Mouse (Mus musculus) gonadal fat pad, adult 2 months (tissue): ENCODE measurements around the gene Sdk2. TPM values are rescaled to one million over a fixed set of nuclear protein-coding genes. Genes with fewer than 3 reads are reported as not detected.

Experiments used
- DNase-seq: peaks from one replicate; pipeline ENCODE4 v3.0.0-alpha.2; 2012; ENCODE audit warnings: low read depth
- polyA plus RNA-seq: library from polyadenylated mRNA; depleted of rRNA; stranded (reverse); fragments of >200 nt; gene quantifications from 2 replicates; pipeline ENCODE4 v1.2.3, GENCODE M21; 2012

Sdk2 gene
- polyA plus RNA-seq, 1 experiment: 8.0 TPM

DNA sequence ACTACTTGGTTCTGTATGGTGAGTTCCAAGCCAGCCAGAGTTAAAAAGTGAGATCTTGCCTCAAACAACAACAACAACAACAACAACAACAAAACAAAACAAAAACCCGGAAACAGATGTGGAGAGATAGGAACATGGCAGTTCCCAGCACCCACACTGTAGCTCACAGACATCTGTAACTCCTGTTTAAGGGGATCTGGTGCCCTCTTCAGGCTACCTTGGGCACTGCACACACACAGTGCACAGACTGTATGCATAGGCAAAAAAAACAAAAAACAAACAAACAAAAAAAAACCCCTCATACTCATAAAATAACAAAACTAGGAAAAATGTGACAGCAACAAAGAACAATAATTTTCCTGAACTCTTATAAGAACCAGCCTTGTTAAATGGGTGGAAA is 323.8 kb downstream of the Sdk2 start:
- DNase-seq: no peak

DNA sequence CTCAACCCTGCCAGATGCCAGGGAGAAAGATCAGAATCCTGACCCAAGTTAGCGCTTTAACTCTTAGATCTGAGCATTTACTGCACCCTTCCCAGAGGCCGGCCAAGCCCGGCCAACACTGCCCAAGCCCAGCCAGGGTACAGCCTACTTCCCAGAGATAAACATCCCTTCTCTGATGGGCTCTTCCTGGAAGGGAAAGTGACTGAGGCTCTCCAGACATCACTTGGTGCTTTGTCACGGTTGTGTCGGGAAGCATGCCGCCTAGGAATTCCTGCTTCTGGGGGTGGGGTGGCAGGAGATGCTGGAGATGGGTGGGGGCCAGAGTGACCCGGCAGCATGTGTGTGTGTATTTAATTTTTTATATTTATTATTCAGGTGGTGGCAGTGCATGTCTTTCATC is 326.7 kb downstream of the Sdk2 start:
- no peak for DNase-seq

DNA sequence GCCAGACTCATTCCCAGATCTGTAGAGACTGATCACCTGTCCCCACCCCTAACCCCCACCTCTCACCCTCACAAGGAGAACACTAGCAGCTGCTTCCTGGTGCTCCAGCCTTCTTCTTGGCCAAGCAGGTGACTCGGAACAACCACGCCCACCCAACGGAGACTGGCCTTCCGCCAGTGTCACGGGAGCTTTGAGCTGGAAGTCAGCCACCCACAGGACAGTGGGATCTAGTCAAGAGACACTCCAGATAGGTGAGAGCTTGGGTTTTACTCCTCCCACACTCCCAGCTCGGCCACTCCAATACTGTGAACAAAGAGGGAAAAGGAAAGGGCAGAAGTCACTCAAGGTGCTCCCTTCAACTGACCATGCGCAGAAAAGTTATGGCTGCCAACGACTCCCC is 327.6 kb downstream of the Sdk2 start:
- DNase-seq: no peak

DNA sequence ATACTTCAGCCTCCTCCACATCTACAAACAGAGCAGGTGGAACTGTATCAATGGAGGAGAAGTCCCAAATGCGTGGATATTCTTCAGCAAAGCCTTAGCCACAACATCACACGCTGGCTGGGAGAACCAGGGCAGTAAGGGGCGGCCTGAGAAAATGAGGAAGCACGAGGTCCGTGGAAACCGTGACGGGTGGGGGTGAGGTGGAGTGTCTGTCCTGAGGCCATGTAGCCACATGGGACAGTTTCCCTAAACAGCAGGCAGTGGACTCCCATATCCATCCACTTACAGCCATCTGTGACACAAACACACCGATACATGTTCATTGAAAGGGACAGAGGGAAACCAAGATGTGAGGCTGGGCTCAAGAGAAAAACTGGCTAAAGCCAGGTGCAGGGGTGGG is 328.9 kb downstream of the Sdk2 start:
- no peak for DNase-seq

DNA sequence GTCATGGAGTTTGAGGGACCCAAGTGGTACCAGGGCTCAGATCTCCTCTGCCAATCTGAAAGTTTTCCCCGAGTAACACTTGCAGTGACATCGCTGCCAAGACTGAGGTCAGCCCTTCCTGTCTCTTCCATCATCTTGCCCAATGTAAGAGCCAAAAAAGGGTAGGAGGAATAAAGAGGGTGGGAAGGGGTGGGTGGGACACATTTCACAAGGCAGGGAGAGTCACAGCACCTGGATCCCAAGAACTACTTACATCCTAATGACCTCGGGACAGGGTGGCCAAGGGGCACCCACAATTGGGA is 329.3 kb downstream of the Sdk2 start:
- DNase-seq: no peak

DNA sequence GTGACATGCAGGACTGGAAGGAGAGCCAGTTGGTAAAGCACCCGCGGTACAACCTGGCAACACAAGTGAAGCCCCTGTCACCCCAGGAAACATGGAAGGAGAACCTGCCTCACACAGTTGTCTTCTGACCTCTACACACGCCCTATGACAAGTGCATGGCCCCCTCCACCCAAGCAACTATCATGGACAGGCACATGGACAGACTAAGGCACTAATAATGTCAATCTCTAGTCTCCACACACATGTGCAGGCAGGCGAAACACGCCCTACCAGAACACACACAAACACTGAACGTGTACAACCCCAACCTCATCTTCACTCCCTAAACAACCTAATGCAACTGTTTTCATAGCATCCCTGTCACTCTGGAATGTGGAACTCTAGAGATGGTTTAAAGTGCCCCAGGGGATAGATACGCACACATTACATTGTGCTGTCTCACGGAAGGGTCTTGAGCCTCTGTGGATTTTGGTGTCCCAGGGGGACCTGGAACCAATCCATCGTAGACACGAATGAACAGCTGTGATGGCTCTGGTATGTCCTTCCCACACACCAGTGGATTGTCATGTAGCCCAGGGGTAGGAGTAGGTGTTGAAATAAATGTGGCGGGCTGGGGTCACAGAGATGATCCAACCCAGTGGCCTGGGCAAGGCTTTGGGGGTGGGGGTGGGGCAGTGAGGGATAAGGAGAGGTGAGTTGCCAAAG is 329.8 kb downstream of the Sdk2 start:
- DNase-seq: no peak

DNA sequence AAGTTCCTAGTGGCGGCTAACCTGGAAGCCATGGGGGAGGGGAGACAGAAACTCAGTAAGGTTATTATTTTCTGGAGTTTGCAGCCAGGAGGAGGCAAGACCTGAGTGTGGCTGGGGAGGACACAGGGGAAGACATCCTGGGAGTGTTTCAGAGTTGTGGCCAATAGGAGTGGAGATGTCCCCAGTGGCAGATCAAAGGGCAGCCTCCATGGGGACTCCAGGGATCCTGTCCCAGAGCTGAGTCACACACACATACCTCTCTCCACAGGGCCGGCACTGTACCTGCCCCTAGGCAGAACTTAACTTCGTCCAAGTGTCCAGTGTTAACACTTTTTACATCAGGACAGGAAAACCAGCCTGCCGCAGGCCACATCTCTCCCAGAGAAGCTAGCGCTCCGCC is 331.7 kb downstream of the Sdk2 start:
- no peak for DNase-seq

DNA sequence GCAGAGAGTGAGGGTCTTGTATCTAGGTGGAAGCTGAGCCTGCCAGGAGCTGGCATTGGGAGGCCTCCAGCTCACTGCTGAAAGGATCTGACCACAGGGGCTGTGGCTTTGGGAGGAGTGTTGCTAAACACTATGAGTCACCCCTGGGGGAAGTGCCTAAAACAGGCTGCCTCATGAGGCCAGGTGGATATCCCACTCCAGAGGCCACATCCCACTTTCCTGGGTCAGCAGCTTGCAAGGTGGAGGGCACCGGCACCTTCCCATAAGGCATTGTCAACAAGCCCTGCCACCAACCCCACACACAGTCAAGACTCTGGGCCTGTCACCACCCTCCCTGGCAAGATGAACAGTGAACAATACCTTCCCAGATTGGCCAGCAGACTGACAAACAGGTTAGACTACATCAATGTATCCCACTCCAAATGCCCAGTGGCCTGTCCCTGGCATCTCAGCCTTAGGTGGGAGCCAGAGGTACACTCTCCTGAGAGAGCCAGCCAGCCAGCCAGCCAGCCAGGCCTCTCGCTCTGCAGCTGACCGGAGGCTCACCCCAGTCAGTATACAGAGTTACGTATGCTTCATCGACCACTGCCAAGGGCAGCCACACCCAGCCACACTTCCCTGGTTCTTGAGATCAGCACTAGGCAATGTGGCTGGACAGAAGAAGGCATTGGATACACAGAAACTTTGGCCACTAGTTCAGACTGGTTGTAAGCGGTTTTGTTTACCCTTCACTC is 333.0 kb downstream of the Sdk2 start:
- no peak for DNase-seq

DNA sequence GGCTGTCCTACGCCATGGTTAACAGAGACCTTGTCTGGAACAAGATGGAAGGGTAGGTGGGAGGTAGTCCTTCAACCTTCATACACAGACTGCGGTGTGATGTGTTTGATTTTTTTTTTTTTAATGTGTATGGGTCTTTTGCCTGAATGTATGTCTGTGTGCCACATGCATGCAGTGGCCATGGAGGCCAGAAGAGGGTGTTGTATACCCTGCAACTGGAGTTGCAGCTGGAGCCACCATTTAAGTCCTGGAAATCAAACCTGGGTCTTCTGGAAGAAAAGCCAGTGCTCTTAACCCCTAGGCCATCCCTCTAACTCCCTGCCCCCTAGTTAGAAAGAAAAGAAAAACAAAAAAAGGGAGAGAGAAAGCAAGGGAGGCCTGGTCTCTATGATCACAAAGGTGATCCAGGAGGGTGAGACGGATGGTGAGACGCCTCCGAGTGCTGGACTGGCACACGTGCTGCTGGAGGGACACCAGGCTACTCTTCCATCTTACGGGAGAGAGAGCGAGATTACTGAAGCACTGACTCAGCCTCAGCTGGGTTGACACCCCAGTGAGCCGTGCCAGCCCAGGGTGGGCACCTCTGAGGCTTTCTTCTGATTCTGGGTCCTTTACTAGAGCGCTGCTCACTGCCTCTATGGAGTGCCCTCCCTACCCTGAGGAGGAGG is 334.8 kb downstream of the Sdk2 start:
- DNase-seq: no peak

DNA sequence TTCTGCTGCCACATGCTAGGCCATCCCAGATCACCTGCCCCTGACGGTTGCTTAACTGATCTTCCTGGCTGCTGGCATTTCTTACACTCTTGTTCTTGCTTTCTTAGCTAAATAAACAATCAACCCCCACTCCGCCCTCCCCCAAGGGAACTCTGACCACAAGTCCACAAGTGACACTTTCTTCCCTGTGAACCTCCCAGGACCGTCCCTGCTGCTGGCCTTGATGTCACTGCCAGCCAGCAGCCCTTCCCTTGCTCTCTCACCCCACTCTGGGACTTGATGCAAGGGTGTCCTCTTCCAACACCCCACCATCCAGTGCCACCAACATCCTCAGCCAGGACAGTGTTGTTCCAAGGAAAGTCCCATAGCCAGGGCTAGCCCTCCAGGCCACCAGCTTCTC is 336.0 kb downstream of the Sdk2 start:
- DNase-seq: no peak

DNA sequence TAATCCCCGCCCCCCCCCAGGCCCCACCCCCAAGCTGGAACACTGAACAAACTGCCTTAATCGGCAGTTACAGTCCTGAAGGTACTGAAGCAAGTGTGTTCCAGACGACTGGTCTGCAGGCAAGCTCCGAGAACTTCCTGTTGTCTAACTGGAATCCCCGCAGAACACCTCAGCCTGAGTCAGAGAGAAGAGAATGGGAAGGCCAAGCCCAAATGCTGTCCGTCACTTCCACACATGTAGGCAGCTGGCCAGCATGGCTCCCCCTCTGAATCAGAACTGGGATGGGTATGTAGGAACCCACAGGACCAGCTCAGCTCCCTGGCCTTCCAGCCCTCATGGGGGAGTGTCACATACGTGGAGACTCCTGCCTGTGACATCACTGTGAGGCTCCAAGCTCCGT is 336.9 kb downstream of the Sdk2 start:
- no peak for DNase-seq

DNA sequence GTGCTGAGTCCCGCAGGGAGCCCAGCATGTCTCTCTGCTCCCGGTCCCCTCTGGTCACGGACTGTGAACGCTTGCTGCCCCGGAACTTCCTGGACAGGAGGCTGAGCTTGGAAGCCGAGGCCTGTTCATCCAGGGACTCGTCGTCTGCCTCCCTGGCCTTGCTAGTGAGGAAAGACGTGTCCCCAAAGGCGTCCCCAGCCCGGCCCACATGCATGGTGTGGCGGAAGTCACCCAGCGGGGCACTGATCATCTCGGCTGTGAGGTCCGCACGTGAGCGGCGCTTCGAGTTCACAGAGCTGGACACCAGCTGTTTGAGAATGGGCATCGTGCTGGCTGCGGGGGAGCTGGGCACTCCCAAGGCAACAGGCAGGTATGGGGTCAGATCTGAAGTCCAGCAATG is 337.6 kb downstream of the Sdk2 start:
- no peak for DNase-seq

DNA sequence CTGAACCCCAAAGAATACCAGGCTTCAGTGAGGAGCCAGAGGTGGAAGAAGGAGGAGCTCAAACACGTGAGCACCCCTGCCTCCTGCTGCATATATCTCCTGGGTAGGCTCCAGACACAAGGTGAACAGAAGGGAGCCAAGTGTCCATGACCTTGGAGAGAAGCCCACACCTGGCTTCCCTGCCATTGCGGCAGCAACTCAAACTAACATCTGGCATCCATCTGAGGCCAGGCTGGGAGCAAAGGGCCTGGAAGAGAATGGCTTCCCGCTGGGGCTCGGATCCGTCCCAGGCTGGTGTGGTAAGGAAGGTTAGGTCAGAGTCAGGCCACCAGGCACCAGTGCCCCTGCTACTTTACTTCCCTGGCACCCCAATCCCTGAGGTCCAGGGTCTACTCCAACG is 338.9 kb downstream of the Sdk2 start:
- DNase-seq: no peak

DNA sequence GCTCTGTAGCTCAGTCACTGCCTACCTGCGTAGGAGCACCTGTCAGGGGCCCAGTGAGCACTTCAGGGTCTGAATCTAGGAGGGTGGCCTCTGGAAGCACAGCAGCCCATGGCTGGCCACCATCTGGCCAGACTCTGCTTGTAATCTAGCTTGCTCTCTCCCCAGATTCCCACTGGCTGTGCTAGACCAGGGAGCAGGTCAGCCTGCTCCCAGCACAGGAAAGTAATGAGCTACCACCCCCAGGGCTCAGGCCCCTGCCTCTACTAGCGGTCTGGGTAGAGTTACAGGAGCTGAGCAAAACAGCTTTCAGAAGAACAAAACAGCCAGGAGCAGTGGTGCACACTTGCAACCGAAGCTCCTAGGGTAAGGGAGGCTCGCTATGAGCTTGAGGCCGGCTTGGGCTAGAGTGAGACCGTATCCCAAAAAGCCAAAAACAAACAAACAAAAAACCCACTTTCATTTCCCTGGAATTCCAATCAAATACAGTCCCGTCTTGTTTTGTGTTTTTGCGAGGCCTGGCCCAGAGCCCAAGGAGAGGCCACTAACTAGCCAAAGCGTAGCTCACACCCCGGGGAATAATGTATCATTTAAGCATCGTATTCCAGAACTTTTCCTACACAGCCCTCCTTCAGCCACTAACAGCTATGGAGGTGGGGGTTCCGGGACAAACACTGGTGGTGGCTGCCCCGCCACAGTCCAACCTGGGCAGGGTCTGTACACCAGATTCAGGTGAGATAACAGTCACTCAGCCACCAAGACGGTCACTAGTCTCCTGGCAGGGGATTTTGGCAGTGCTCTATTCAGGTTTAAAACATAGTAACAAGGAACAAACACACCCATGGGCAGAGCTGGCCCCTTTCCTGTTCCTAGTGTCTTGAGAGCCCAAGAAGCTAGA is 339.6 kb downstream of the Sdk2 start:
- no peak for DNase-seq
